In the genomic region with DNA sequence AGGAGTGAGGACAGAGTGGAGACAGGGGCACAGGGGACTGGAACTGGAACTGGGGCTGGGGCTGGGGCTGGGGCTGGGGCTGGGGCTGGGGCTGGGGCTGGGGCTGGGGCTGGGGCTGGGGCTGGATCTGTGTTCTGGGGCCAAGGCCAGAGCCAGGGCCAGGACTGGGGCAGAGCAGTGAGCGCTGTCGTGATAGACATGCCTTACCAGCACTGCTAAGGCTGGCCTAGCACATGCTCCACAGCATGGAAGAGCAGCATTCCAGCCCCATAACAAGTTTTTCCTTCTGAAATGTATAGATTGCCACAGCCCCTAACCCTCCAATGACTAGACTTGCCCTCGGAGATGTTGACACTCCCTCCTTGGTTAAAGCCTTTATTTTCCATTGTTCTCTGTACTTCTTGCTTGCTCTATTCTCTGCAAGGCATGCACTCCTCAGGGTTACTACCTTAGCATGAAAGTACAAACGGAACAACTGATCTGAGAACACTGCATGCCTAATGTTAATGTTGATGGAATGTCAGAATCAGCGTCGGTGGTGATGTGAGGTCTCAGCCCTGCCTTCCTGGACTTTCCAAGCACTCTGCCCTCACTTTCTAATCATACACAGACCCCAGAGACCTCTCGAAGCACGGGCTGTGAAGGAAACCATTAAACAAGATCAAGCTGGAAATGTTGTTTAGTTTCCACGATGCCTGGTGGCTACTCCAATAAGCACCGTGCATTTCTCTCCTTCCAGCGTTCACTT, we compare ENCODE assay signal across 10 mouse cellular contexts.
A peak's percentile ranks its signal among the peaks of the same experiment; 100 is the strongest.
DNase-seq lines count a peak whose midpoint lies in the region; ATAC-seq lines count a peak whose summit lies in the region.
"Had no signal": no experiment of that assay in that cellular context is flagged by ENCODE, and none has a peak within 500 bp of the region (broad histone marks: within the 10 kb centered on the region; RNA-seq: fewer than 3 reads in every experiment).

No protein-coding gene starts in this region.

- H3K4me1 ChIP-seq in kidney, embryonic 14.5 days (ENCODE audit: control insufficient read depth, insufficient read depth, low read length), result 0 out of 2 replicates have a peak, but pooled peaks cover 6% of the 10 kb centered on the region
- H3K4me1 ChIP-seq in embryonic facial prominence, embryonic 13.5 days, result 0 out of 2 replicates have a peak, but pooled peaks cover 8% of the 10 kb centered on the region
- peaks cover 18% of the 10 kb centered on the region for H3K4me1 ChIP-seq in heart, embryonic 16.5 days (ENCODE audit: control insufficient read depth, insufficient read depth, low read length)
- H3K4me1 ChIP-seq in limb, embryonic 15.5 days, result peaks cover 3% of the 10 kb centered on the region; the same call in 1 of the 2 replicates

- H3K4me3 ChIP-seq in kidney, embryonic 14.5 days (ENCODE audit: low read length), result peak overlapping the region; percentile 13; the same call in 1 of the 2 replicates
- no peak overlapping the region for H3K4me3 ChIP-seq in embryonic facial prominence, embryonic 13.5 days
- peak overlapping the region; percentile 43 for H3K4me3 ChIP-seq in heart, embryonic 16.5 days (ENCODE audit: low read length)
- H3K4me3 ChIP-seq in limb, embryonic 15.5 days, result no peak overlapping the region

- 57% methylated on average over 11 of the region's 11 CpGs for WGBS in kidney, embryonic 14.5 days
- 49% methylated on average over 11 of the region's 11 CpGs for WGBS in embryonic facial prominence, embryonic 13.5 days
- 12% methylated on average over 11 of the region's 11 CpGs for WGBS in heart, embryonic 16.5 days
- 44% methylated on average over 11 of the region's 11 CpGs for WGBS in limb, embryonic 15.5 days

- H3K9me3 ChIP-seq in kidney, embryonic 14.5 days (ENCODE audit: control insufficient read depth, low read length), result no peaks in the 10 kb centered on the region
- no peaks in the 10 kb centered on the region for H3K9me3 ChIP-seq in embryonic facial prominence, embryonic 13.5 days
- no peaks in the 10 kb centered on the region for H3K9me3 ChIP-seq in heart, embryonic 16.5 days (replicated peaks; ENCODE audit: control insufficient read depth, low read length)
- H3K9me3 ChIP-seq in limb, embryonic 15.5 days, result no peaks in the 10 kb centered on the region
- H3K9me3 ChIP-seq: G1E had no signal

- peak; percentile 52; the same call in 1 of the 2 replicates for ATAC-seq in kidney, embryonic 14.5 days (ENCODE audit: low FRiP score, low TSS enrichment)
- no peak for ATAC-seq in embryonic facial prominence, embryonic 13.5 days (ENCODE audit: insufficient number of reproducible peaks, insufficient read depth, low FRiP score, low TSS enrichment, low read depth)
- ATAC-seq in heart, embryonic 16.5 days (replicated peaks; ENCODE audit: extremely low read depth, insufficient read depth, low FRiP score), result peak; percentile 80
- no peak for ATAC-seq in limb, embryonic 15.5 days (ENCODE audit: insufficient number of reproducible peaks, low FRiP score, low TSS enrichment, low read depth)

- no peak for DNase-seq in kidney, adult 18-20 months
- DNase-seq in retina, postnatal 1 day, result no peak
- no peak for DNase-seq in adrenal gland, postnatal 10 days
- DNase-seq in frontal cortex, postnatal 25 days (ENCODE audit: low spot score in 2 of 2), result no peak
- DNase-seq: spleen, adult 18-20 months had no signal

- no peaks in the 10 kb centered on the region for H3K36me3 ChIP-seq in kidney, embryonic 14.5 days (ENCODE audit: control insufficient read depth, insufficient read depth, low read length)
- H3K36me3 ChIP-seq in embryonic facial prominence, embryonic 13.5 days, result no peaks in the 10 kb centered on the region
- no peaks in the 10 kb centered on the region for H3K36me3 ChIP-seq in heart, embryonic 16.5 days (ENCODE audit: control insufficient read depth, insufficient read depth)
- no peaks in the 10 kb centered on the region for H3K36me3 ChIP-seq in limb, embryonic 15.5 days
- H3K36me3 ChIP-seq: G1E had no signal

- peak overlapping the region; percentile 29 for H3K4me2 ChIP-seq in kidney, embryonic 14.5 days (replicated peaks; ENCODE audit: low read depth, low read length)
- H3K4me2 ChIP-seq in embryonic facial prominence, embryonic 13.5 days, result peak overlapping the region; percentile 48
- H3K4me2 ChIP-seq in heart, embryonic 16.5 days (ENCODE audit: low read depth, low read length), result peak overlapping the region; percentile 67
- peak overlapping the region; percentile 34 for H3K4me2 ChIP-seq in limb, embryonic 15.5 days

- H3K27ac ChIP-seq in kidney, embryonic 14.5 days (ENCODE audit: low read depth, low read length), result no peak overlapping the region
- no peak overlapping the region for H3K27ac ChIP-seq in embryonic facial prominence, embryonic 13.5 days
- H3K27ac ChIP-seq in heart, embryonic 16.5 days (ENCODE audit: low read length), result peak overlapping the region; percentile 88
- H3K27ac ChIP-seq in limb, embryonic 15.5 days, result no peak overlapping the region

- no peak overlapping the region for H3K9ac ChIP-seq in kidney, embryonic 14.5 days (ENCODE audit: low read depth, low read length)
- H3K9ac ChIP-seq in embryonic facial prominence, embryonic 13.5 days, result no peak overlapping the region
- H3K9ac ChIP-seq in heart, embryonic 16.5 days (ENCODE audit: low read length), result peak overlapping the region; percentile 36; the same call in 1 of the 2 replicates
- H3K9ac ChIP-seq in limb, embryonic 15.5 days, result no peak overlapping the region

- no peaks in the 10 kb centered on the region for H3K27me3 ChIP-seq in kidney, embryonic 14.5 days (ENCODE audit: control insufficient read depth, insufficient read depth, low read length)
- H3K27me3 ChIP-seq in embryonic facial prominence, embryonic 13.5 days, result no peaks in the 10 kb centered on the region
- H3K27me3 ChIP-seq in heart, embryonic 16.5 days (ENCODE audit: control insufficient read depth, insufficient read depth, low read length), result no peaks in the 10 kb centered on the region
- H3K27me3 ChIP-seq in limb, embryonic 15.5 days, result no peaks in the 10 kb centered on the region

Comparison
In these comparisons a context has a peak if more than half of its experiments do, and no peak if none do; other contexts are left out.
1. ATAC-seq: peak in kidney, embryonic 14.5 days (single experiment) and heart, embryonic 16.5 days (single experiment); none in embryonic facial prominence, embryonic 13.5 days (single experiment) and limb, embryonic 15.5 days (single experiment).
2. H3K4me3 ChIP-seq: peak in kidney, embryonic 14.5 days (single experiment) and heart, embryonic 16.5 days (single experiment); none in embryonic facial prominence, embryonic 13.5 days (single experiment) and limb, embryonic 15.5 days (single experiment).
3. Peak in every context shown above with its lines, with median percentiles within 50 percentile points of each other: H3K4me2 ChIP-seq.